Mouse (Mus musculus): ENCODE measurements at regions not wholly inside any gene's neighbourhood (a gene's known extent, or its start where the extent isn't known, plus 50 kb on each side); places are given as distances from the start of the nearest gene placed in this dataset.
A peak's percentile ranks its signal among the peaks of the same experiment; 100 is the strongest.

GRCm38 (mm10) chr6:81586441-81587117 lies 336.9 kb upstream of the Gcfc2 start:
- DNase-seq, result no peak

GRCm38 (mm10) chr6:81589727-81590126 lies 333.7 kb upstream of the Gcfc2 start:
- DNase-seq, result no peak

- no peak for DNase-seq
Measured at GRCm38 (mm10) chr6:81595926-81596325, 327.5 kb upstream of the Gcfc2 start.

- no peak for DNase-seq
Measured at GRCm38 (mm10) chr6:81608637-81609036, 314.8 kb upstream of the Gcfc2 start.

- DNase-seq, result peak in 1 of 2 experiments; percentile 3
Measured at GRCm38 (mm10) chr6:81611980-81612379, 311.5 kb upstream of the Gcfc2 start.

GRCm38 (mm10) chr6:81618018-81618417 lies 305.5 kb upstream of the Gcfc2 start:
- DNase-seq, result no peak

GRCm38 (mm10) chr6:81621028-81621427 lies 302.4 kb upstream of the Gcfc2 start:
- DNase-seq, result no peak

- no peak for DNase-seq
Measured at GRCm38 (mm10) chr6:81622714-81623113, 300.8 kb upstream of the Gcfc2 start.

- no peak for DNase-seq
Measured at GRCm38 (mm10) chr6:81625016-81625415, 298.5 kb upstream of the Gcfc2 start.

GRCm38 (mm10) chr6:81633586-81633985 lies 289.9 kb upstream of the Gcfc2 start:
- no peak for DNase-seq

- DNase-seq, result no peak
Measured at GRCm38 (mm10) chr6:81647615-81648375, 275.7 kb upstream of the Gcfc2 start.

- DNase-seq, result no peak
Measured at GRCm38 (mm10) chr6:81651856-81652255, 271.6 kb upstream of the Gcfc2 start.

GRCm38 (mm10) chr6:81655205-81655604 lies 268.3 kb upstream of the Gcfc2 start:
- no peak for DNase-seq

GRCm38 (mm10) chr6:81660478-81661395 lies 262.7 kb upstream of the Gcfc2 start:
- no peak for DNase-seq

GRCm38 (mm10) chr6:81668944-81669343 lies 254.5 kb upstream of the Gcfc2 start:
- DNase-seq, result no peak

GRCm38 (mm10) chr6:81673316-81673715 lies 250.2 kb upstream of the Gcfc2 start:
- no peak for DNase-seq

- DNase-seq, result no peak
Measured at GRCm38 (mm10) chr6:81697284-81697683, 226.2 kb upstream of the Gcfc2 start.

GRCm38 (mm10) chr6:81698173-81698572 lies 225.3 kb upstream of the Gcfc2 start:
- no peak for DNase-seq

- DNase-seq, result peak in 1 of 2 experiments; percentile 3
Measured at GRCm38 (mm10) chr6:81714867-81715266, 208.6 kb upstream of the Gcfc2 start.

- DNase-seq, result no peak
Measured at GRCm38 (mm10) chr6:81716371-81716770, 207.1 kb upstream of the Gcfc2 start.

- no peak for DNase-seq
Measured at GRCm38 (mm10) chr6:81724601-81725545, 198.6 kb upstream of the Gcfc2 start.

- DNase-seq, result no peak
Measured at GRCm38 (mm10) chr6:81731631-81732030, 191.8 kb upstream of the Gcfc2 start.
